Mouse (Mus musculus) liver, adult 2 months (tissue): ENCODE results near the gene Cyp2d9.

Experiments used
- CTCF ChIP-seq: fragments of 200-500 bp; IDR thresholded peaks from 2 replicates; pipeline ENCODE4 v1.5.1; 2011; ENCODE audit warnings: low read depth, low read length, control low read depth
- POLR2A ChIP-seq: fragments of 200-500 bp; IDR thresholded peaks from 2 replicates; pipeline ENCODE4 v1.6.1; 2011; ENCODE audit warnings: low read length, control low read depth; ENCODE audit not compliant: insufficient read depth; ENCODE audit errors: extremely low read depth

- TF ChIP-seq POLR2A (no peak), CTCF (no peak)
These were observed 31.7 kb upstream of the Cyp2d9 start for GRCm38 (mm10) chr15:82401516-82401915.
